Mouse (Mus musculus) CD4-positive helper T cell, adult 2 months (primary cell): ENCODE data around the gene Angel2.

Experiments used
- DNase-seq: peaks from one replicate; pipeline ENCODE4 v3.0.0-alpha.2; 2012; ENCODE audit warnings: low read depth, missing footprints, low spot score

Gene Angel2

GRCm38 (mm10) chr1:190979100-190979563 lies 54.2 kb downstream of the Angel2 start, which contains the start of gene Vash2:
Vash2 (minus strand) TSS chr1:190979296.
- DNase-seq: no peak

- no peak for DNase-seq
These were observed 55.6 kb downstream of the Angel2 start for GRCm38 (mm10) chr1:190980470-190980869.

- no peak for DNase-seq
These were observed 56.5 kb downstream of the Angel2 start for GRCm38 (mm10) chr1:190981412-190981811.

GRCm38 (mm10) chr1:190989437-190990082 lies 64.6 kb downstream of the Angel2 start:
- no peak for DNase-seq

GRCm38 (mm10) chr1:190995548-190995947 lies 70.6 kb downstream of the Angel2 start:
- DNase-seq: no peak

- no peak for DNase-seq
These were observed 71.5 kb downstream of the Angel2 start for GRCm38 (mm10) chr1:190996346-190996877.
